Mouse (Mus musculus) kidney, postnatal 10 days (tissue): ENCODE measurements at regions not wholly inside any gene's neighbourhood (a gene's known extent, or its start where the extent isn't known, plus 50 kb on each side); places are given as distances from the start of the nearest gene placed in this dataset.
A peak's percentile ranks its signal among the peaks of the same experiment; 100 is the strongest.

Source experiments
- DNase-seq: peaks from one replicate; pipeline ENCODE4 v3.0.0; 2021; ENCODE audit warnings: mixed read lengths

- peak; percentile 42 for DNase-seq
These were observed 81.3 kb downstream of the Hsd17b3 start for GRCm38 (mm10) chr13:64007688-64008087.

DNA sequence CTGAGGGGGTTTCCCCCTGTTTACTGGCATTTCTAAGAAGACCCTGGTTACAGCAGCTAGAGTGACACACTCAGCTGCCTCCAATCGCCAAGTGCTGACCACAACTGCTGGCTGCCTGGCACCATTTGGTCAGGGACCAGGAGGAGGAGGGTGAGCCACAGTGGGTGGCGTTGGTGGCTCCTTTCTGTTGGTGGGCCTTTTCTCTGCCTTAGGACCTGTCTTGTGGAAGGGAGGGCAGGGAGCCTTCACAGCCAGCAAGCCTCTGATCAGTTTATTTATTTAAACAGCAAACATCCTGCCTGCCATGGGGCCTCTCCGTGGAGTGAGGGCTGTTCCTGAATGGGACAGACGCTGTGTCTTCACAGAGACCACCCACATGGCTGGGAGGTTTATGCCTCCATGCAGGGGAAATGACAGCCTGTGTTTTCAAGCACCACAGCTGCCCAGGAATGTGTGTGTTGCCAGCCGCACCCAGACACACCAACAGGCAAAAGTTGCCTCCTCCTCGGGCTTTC, 86.0 kb downstream of the Hsd17b3 start:
- peak; percentile 42 for DNase-seq

DNA sequence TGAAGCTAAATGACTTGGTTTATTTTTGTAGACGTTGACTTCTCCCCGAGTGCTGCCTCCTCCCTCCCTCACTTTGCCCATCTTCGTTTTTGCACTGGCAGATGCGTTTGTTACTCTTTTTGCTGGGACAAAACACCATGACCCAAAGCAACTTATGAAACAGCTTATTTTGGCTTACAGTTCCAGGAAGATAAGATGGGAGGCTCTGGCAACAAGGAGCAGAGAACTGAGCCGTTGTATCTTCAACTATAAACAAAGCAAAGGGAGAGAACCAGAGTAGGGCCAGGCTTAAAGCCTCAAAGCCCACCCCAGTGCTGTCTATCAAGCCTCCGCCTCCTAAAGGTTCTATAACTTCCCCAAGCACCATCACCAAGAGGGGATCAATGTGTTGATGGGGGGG, 88.7 kb downstream of the Hsd17b3 start:
- DNase-seq, result no peak

GRCm38 (mm10) chr13:63998647-63999046, 90.4 kb downstream of the Hsd17b3 start:
- no peak for DNase-seq

DNA sequence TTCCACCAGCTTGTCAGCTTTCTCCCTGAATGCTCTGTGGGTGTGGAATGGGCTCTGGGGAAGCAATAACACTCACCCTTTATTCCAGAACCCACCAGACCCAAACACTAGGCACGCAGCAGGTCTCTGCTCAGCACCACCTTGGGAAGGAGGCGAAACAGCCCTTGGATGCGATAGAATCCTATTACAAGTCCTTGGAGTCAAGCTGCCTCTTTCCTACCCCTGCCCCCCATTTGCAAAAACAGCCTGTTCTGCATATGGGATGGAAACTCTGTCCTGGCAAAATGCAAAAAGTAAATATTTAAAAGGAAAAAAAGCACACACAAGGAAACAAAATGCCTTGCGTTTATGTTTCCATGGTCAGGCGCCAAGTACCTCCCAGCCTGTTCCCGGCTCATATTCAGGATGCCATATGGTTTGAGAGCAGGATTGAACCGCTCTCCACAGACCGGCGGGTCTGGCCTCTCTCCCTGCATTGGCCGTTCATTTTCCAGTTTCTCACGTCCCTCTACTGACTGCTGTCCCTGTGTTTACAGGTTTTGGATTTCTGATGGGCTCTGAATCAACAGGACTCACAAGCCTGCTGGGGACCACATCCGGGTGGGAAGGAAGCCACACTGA, 95.1 kb downstream of the Hsd17b3 start:
- DNase-seq, result no peak

GRCm38 (mm10) chr13:63992989-63993388, 96.0 kb downstream of the Hsd17b3 start:
- DNase-seq, result no peak

GRCm38 (mm10) chr13:63990480-63990958, 98.5 kb downstream of the Hsd17b3 start:
- DNase-seq, result peak; percentile 41

DNA sequence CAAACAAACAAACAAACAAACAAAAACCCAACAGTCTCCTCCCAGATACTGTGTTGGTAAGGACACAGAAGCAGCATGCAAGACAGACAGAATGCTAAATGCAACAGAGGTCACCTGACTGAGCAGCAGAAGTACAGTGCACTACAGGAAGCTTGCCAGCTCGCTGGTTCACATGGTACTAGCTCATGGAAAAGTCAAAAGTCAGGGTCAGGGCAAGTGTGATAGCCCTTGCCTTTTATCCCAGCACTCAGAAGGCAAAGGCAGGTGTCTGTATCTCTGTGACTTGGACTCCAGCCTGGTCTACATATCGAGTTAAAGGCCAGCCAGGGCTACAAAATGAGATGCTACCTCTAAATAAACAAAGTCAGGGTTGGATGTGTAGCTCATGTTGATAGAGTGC, 99.3 kb downstream of the Hsd17b3 start:
- no peak for DNase-seq

- DNase-seq, result no peak
These were observed 100.8 kb downstream of the Hsd17b3 start for GRCm38 (mm10) chr13:63988263-63988662.

DNA sequence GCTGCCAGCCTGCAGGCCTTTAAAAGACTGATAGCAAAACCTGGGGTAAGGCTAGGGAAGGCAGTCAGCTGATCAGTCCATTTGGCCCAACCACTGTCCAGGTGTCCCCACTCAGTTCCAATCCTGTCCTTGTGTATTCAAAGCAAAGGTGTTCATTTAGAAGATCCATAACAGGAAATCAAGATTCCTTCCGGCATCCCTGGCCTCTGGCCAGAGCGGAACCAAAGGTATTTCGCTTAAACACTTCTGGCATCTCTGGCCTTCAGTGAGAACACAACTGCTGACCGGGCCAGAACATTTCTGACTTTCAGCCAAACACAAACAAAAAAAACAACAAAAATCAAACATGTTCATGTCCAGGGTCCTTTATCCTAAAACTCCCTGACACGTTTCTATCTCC, 102.3 kb downstream of the Hsd17b3 start:
- DNase-seq, result peak; percentile 35

DNA sequence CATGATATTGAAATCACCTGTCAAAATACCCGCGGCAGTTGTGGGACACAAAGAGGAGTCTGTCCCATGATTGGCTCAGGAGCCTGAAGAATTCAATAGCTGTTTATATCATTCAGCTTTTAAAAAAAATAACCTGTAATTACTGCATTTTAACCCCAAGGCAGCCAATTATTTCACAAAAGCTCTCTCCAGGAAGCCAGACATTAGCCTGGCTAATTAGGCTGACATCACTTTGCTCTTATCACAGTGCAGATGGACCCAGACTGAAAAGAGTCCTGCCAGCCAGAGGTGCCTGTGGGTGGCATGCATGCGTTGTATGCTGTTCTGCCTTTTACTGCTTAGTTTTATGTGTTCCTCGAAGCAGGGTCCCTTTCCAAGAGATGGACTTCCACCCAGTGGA, 103.4 kb downstream of the Hsd17b3 start:
- no peak for DNase-seq

- DNase-seq, result no peak
These were observed 103.9 kb downstream of the Hsd17b3 start for GRCm38 (mm10) chr13:63985086-63985485.

- DNase-seq, result peak; percentile 18
These were observed 108.9 kb downstream of the Hsd17b3 start for GRCm38 (mm10) chr13:63980012-63980691.

DNA sequence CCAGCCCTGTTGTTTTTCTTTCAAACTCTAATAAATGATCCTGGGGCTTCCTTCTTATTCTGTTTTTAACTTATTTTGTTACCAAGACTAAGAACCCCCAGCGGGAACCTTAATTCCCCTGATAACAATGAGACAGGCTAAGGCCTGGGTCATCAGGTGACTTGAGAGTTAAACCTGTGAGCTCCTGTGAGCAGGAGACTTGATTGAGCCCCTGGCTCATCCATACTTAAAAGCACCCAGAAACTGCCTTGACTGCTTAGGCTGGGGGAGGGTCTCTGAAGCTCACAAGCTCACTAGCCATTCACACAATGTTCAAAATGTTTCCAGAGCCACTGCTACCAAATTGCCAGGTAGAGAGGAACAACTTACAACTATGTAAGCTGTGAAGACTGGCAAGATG, 109.4 kb downstream of the Hsd17b3 start:
- no peak for DNase-seq

DNA sequence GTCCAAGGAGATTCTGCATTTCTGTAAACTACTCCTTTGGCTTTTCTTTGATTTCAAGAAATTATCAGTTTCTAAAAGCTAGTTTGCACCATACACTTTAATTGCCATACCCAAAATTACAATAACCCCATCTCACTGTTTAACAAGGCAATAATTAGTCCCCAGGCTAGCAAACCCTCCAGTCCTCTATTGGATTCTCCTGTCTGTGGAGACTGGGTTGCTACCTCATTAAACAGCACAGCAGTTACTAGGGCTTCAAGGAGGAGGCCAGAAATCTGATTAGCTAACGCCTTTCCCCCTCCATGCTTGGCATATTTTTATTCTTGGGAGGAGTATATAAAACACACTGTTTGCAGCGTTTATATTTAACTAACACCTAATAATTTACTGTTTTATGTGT, 119.1 kb downstream of the Hsd17b3 start:
- DNase-seq, result no peak

DNA sequence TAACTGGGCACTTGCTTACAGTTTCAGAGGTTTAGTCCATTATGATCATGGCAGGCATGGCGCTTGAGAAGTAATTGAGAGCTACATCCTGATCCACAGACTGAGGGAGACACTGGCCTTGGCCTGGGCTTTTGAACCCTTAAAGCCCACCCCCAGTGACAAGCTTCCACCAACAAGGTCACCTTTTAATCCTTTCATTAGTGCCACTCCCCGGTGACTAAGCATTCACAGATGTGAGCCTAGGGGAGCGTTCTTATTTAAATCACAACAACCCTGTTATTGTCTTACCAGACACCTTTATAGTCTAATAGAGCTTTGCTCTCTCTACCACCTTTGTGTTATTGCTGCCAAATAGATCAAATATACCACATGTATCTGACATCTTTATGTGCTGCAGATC, 120.4 kb downstream of the Hsd17b3 start:
- no peak for DNase-seq

DNA sequence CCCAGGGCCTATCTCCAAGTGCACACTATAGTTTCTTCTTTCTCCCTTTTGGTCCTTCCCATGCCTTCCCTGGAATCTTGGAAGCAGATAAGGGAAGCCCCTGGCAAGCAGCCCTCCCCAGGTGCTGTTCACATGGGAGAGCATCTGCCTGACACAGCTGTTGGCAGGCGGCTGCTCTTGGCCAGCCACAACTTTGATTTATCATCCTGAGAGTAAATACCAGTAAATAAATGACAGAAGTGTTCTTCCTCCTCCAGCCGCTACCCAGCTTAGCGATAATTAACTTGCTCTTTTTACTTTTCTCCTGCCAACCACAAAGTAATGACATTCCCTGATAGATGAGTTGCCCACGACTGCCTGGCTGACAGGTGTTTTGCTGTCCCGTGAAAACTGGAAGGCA, 131.9 kb downstream of the Hsd17b3 start:
- DNase-seq, result peak; percentile 73

- DNase-seq, result no peak
These were observed 134.7 kb downstream of the Hsd17b3 start for GRCm38 (mm10) chr13:63954305-63954704.

DNA sequence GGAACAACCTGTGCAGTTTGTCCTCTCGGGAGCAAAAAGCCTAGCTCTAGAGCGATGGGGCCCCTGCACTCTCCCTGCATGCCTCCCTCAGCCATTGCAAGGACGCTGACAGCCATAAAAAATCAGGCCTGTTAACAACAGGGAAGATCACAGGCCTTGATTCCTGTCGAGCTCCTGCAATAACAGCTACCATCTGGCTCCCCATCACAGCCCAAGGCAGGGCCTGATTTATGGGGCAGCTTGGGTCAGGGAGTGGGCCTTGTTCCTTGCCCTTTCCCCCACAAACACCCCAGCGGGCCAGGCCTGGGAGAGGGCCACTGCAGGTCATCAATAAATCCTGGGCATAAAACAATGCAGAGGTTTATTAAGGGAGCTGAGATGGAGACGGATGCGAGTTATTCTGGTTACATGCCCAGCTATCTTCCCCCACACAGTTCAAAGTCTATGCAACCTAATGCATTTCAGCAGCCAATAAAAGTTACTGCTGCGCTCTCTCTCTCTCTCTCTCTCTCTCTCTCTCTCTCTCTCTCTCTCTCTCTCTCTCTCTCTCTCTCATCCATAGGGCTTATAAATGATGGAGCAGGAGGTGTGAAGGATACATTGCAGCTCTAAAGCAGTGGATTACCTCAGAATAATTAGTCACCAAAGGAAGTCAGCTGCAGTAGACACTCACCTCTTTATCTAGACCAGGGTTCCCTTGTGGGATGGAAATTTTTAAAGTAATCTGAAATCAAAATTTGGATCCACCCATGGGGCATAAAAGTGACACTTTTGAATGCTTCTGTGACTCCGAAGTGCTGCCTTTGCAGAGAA, 136.9 kb downstream of the Hsd17b3 start:
- DNase-seq, result peak; percentile 80

DNA sequence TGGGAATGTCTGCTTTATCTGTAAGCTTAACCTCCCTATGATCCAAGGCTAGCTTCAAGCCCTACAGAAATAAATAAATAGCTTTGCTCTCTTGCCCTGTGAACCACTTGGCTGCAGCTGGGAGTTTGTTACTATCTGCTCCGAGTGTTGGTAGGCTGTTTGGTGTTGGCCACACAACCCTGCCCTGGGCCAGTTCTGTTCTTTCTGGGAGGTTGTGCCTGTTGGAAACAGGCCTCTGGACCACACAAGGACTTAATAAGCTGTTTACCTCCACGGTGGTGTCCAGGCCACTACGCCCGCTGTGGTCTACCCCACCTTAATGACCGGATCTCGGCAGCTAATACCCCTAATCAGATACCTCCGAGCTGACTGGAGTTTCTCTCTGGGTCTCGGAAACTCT, 136.1 kb downstream of the Ercc6l2 start:
- DNase-seq, result no peak
